Mouse (Mus musculus): ENCODE results near the gene Gm49601.

Gene Gm49601

DNA sequence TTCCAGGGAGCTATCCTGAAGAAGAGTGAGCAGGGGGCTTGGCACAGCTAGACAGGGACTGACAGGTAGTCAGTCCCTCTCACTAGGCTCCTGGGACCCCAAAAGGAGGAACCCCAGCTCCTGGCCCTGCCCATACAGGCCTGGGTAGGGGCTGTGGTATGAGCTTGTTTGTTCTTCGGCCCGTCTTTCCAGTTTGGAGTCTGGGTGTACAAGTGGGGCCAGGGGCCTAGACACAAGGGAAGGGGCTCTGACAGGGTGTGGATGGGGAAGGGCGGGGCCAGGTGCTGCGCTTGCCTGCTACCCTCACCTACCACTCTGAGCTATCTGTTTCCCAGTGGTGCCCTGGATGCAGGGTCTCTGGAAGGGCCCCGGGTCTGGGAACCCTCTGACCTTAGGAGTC, 20.5 kb downstream of the Gm49601 start:
- no peak for DNase-seq

DNA sequence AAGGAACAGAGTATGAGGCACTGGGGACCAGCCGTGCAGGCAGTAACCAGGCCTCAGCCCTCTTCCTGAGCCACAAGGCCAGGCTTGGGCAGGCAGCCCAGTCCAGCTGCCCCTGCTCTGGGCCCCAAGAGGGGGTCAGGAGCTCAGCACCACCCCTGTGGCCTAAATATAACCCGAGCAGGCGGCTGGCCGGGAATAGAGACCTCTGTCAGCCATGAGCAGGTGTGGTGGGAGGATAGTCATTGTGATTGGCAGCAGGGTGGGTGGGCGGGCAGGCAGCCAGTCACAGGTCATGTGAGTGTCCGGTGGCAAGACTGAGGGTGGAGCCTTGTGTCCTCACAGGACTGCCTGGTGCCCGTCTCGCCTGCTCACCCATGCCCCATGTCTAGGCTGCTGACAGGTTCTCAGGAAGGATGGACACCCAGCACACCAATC, 21.9 kb downstream of the Gm49601 start:
- peak in 1 of 2 experiments; percentile 10 for DNase-seq

- DNase-seq = no peak
Observed at GRCm38 (mm10) chr16:18601447-18601846, 24.8 kb downstream of the Gm49601 start.

GRCm38 (mm10) chr16:18598006-18598405, 28.2 kb downstream of the Gm49601 start:
- no peak for DNase-seq

- DNase-seq = no peak
Observed at GRCm38 (mm10) chr16:18596255-18596654, 30.0 kb downstream of the Gm49601 start.

GRCm38 (mm10) chr16:18593930-18594329, 32.3 kb downstream of the Gm49601 start:
- DNase-seq = no peak

DNA sequence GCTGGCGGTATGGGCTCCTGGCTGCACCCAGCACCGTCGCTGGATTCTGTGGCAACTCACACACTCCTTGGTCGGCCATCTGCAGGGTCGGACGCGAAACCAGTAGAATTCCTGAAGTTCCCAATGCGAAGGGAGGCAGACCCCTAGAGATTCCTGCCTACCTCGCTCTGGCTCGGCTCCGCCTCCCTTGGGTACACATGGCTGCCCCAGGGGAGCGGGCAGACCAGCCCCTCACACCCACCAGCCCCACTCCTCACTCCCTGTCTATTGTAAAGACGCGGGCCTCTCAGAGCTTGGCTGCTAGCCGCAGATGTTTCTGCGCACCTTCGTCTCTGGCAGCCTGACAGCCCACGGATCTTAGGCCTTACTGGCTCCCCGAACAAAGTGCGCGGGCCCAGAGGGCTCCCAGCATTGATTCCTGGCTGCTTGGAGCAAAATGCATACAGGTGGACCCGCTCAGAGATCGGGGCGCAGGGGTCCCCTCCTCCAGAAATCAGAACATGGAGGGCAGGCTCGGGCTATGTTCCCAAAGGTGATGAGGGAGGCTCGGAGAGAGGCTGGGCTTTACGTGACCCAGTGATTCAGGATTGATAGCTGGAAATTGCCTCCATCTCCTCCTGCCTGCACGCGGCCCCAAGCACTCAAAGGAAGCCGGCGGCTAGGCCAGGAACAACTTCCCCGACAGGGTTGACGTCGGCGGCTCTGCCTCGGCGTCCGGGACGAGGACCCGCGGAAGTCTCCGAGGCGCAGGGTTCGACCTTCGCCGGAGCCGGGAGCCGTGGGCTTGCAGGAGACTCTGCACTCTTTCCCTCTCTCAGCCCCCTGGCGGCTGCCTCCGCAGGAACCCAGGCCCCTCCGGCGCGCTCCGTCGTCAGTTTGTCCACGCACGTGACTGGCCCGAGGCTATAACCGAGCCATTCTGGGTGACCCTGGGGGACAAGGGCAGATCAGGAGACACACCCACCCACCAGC, 34.9 kb downstream of the Gm49601 start:
- DNase-seq = no peak

- peak; percentile 19 to 40 for DNase-seq
Observed at GRCm38 (mm10) chr16:18589804-18590790, 36.1 kb downstream of the Gm49601 start, which contains the start of gene Tbx1. Gene Tbx1, minus strand, starts transcription at chr16:18590671.

DNA sequence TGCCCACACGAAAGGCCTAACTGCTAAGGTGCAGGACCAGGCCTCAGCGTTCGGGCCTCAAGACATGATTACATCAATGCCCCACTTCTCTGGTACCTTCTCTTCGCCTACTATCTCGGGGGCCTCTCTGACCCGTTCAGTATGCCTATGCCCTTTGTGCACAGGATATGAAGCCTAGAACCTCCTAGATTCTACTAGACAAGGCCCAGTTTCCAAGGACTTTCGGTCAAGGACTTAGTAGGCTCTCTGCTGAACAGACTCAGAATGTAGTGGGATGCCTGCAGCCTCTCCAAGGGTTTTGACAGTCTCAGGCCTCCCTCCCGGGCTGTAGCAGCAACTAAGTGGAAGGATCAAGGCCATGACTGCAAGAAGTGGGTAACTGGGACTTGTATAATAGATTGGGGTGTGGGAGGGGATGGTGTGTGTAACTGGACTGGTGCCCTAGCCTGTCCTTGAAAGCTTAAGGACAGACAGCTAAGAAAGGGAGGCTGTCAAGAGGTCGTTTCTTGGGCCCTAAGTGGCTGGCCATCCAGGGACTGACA, 37.1 kb downstream of the Gm49601 start:
- no peak for DNase-seq

GRCm38 (mm10) chr16:18588738-18589055, 37.5 kb downstream of the Gm49601 start:
- DNase-seq = no peak

GRCm38 (mm10) chr16:18587847-18588737, 38.1 kb downstream of the Gm49601 start:
- DNase-seq = no peak

GRCm38 (mm10) chr16:18586906-18587546, 39.2 kb downstream of the Gm49601 start:
- no peak for DNase-seq

DNA sequence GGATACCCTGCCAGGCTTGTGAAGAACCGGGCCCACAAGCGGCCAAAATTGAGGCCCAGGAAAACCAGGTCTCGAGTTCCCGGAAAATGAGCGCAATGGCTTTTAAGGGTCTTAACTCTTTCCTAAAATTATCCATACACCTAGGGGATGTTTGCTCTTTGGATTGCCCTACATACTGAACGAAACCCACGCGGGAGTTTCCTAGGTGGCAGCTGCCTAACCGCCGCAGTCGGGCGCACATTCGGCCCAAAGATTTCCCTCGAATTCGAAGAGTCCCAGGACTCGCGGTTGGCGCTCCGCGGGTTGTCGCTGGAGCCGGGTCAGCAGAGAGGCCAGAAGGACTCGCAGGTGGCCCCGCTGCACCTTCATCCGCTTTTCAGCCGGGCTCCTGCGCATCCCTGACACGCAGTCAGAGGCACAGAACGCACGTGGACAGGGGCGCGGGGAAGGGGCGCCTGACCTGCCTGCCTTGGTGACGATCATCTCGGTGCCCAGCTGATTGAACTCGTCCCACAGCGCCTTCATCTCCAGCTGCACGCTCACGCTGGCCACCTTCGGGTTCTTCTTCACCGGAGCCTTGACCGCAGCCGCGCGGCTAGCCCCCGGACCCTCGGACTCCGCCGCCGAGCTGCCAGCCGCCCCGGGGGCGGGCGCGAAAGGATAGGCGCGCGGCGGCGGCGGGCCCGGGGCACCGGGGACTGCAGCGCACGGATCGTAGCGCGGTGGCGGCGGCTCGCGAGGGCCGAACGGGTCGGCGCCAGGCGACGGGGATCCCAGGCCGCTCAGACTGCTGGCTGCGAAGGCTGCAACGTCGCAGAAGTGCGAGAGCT, 39.9 kb downstream of the Gm49601 start:
- no peak for DNase-seq

GRCm38 (mm10) chr16:18585676-18586075, 40.6 kb downstream of the Gm49601 start:
- no peak for DNase-seq

GRCm38 (mm10) chr16:18584901-18585510, 41.2 kb downstream of the Gm49601 start:
- no peak for DNase-seq

- no peak for DNase-seq
Observed at GRCm38 (mm10) chr16:18583673-18584357, 42.4 kb downstream of the Gm49601 start.

GRCm38 (mm10) chr16:18583169-18583568, 43.1 kb downstream of the Gm49601 start:
- no peak for DNase-seq

DNA sequence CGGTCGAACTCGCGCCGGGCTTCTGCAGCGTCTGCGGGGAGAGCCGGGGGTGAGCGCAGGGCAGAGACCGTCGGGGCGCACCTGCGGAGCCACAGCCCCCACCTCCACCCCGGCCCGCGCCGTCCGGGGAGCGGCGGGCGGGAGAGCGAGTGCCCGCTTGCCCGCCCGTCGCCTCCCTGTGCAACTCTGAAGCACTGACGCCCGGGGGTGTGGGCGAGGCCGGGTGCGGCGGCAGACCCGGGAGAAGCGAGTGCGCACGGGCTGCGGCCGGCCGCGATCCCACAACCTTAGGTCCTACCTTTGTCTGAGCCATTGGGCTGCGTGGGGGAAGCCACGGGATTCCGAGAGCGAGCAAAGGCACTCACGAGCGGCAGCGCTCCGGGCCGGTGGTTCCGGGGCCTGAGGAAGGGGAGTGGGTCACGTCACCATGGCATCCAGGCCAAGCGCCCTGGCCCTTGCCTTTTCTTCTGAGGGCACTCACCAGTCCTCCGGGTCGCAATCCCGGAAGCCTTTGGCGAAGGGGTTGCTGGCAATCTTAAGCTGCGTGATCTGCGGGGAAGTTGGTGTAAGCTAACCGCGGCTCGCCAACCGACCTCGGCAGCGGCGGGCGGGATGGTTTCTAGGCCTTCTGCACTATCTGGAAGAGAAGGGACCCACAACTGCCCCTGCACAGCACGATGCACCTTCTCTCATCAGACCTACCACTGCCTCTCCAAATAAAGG, 43.6 kb downstream of the Gm49601 start:
- no peak for DNase-seq

All from cerebellum, postnatal 25 days (tissue).